Mouse (Mus musculus) heart, adult 18-20 months (tissue): ENCODE results near the gene C2cd5. TPM values are rescaled to one million over a fixed set of nuclear protein-coding genes. Genes with fewer than 3 reads are reported as not detected.
A peak's percentile ranks its signal among the peaks of the same experiment; 100 is the strongest.

Experiments
- DNase-seq, 2 experiments: peaks; one replicate each; pipeline ENCODE4 v3.0.0; 2021 to 2022; ENCODE audit warnings: mixed read lengths in 1 of 2
- total RNA-seq, 2 experiments: library from RNA; stranded (reverse); gene quantifications; 2 replicates each; pipeline ENCODE4 v1.2.3; 2021

C2cd5 gene
- total RNA-seq, 2 experiments from 2014 or later: 11.0 to 14.5 TPM

GRCm38 (mm10) chr6:143073476-143073875 is 26.5 kb downstream of the C2cd5 start:
- DNase-seq: no peak

GRCm38 (mm10) chr6:143072412-143073014 is 27.4 kb downstream of the C2cd5 start:
- DNase-seq: peak; percentile 28 to 52

GRCm38 (mm10) chr6:143070736-143071135 is 29.2 kb downstream of the C2cd5 start:
- no peak for DNase-seq

- no peak for DNase-seq
Measured at GRCm38 (mm10) chr6:143070019-143070418, 29.9 kb downstream of the C2cd5 start.

GRCm38 (mm10) chr6:143069606-143070005 is 30.3 kb downstream of the C2cd5 start:
- no peak for DNase-seq

GRCm38 (mm10) chr6:143068181-143068915 is 31.6 kb downstream of the C2cd5 start:
- DNase-seq: no peak

GRCm38 (mm10) chr6:143067654-143068053 is 32.3 kb downstream of the C2cd5 start:
- no peak for DNase-seq

- no peak for DNase-seq
Measured at GRCm38 (mm10) chr6:143066859-143067258, 33.1 kb downstream of the C2cd5 start.

- no peak for DNase-seq
Measured at GRCm38 (mm10) chr6:143064047-143064446, 35.9 kb downstream of the C2cd5 start.

- DNase-seq: no peak
Measured at GRCm38 (mm10) chr6:143057601-143058000, 42.3 kb downstream of the C2cd5 start.

GRCm38 (mm10) chr6:143051566-143051965 is 48.4 kb downstream of the C2cd5 start:
- DNase-seq: no peak

- DNase-seq: peak; percentile 11 to 12
Measured at GRCm38 (mm10) chr6:143049791-143050555, 50.0 kb downstream of the C2cd5 start.

- no peak for DNase-seq
Measured at GRCm38 (mm10) chr6:143049117-143049516, 50.8 kb downstream of the C2cd5 start.

- no peak for DNase-seq
Measured at GRCm38 (mm10) chr6:143047538-143048258, 52.2 kb downstream of the C2cd5 start.

- DNase-seq: no peak
Measured at GRCm38 (mm10) chr6:143041578-143041977, 58.4 kb downstream of the C2cd5 start.

GRCm38 (mm10) chr6:143035261-143035660 is 64.7 kb downstream of the C2cd5 start:
- peak in 1 of 2 experiments; percentile 12 for DNase-seq

- no peak for DNase-seq
Measured at GRCm38 (mm10) chr6:143034503-143034902, 65.4 kb downstream of the C2cd5 start.

- no peak for DNase-seq
Measured at GRCm38 (mm10) chr6:143030521-143030920, 69.4 kb downstream of the C2cd5 start.

- no peak for DNase-seq
Measured at GRCm38 (mm10) chr6:143027896-143028295, 72.0 kb downstream of the C2cd5 start.

GRCm38 (mm10) chr6:143027402-143027801 is 72.5 kb downstream of the C2cd5 start:
- no peak for DNase-seq

GRCm38 (mm10) chr6:143023691-143024090 is 76.2 kb downstream of the C2cd5 start:
- DNase-seq: no peak

GRCm38 (mm10) chr6:143021756-143022155 is 78.2 kb downstream of the C2cd5 start:
- no peak for DNase-seq
